Mouse (Mus musculus) MEL (cell line): ENCODE results near the gene Adam10. TPM values are rescaled to one million over a fixed set of nuclear protein-coding genes. Genes with fewer than 3 reads are reported as not detected.

Experiments
- DNase-seq: peaks from one replicate; pipeline ENCODE4 v3.0.0; 2011; ENCODE audit warnings: low read depth, low spot score
- H3K27ac ChIP-seq: 2 replicates; pipeline ENCODE4 v1.5.1; 2012; ENCODE audit warnings: low read depth, mild to moderate bottlenecking, control low read depth, low read length, moderate library complexity; ENCODE audit not compliant: control insufficient read depth
- H3K27me3 ChIP-seq, 2 experiments: fragments of 150-350 bp in 1 of 2; sonication (generic) in 1 of 2; 2 replicates each; pipeline ENCODE4 v1.6.1; 2012; ENCODE audit warnings: low read length in 2 of 2, mild to moderate bottlenecking in 2 of 2, improper control_type of control experiment in 1 of 2, moderate library complexity in 1 of 2; ENCODE audit not compliant: insufficient read depth in 2 of 2, control insufficient read depth in 1 of 2
- H3K36me3 ChIP-seq, 2 experiments: 2 replicates each; pipeline ENCODE4 v1.6.1; 2012 to 2014; ENCODE audit warnings: low read length in 2 of 2, improper control_type of control experiment in 1 of 2, inconsistent platforms in 1 of 2, mild to moderate bottlenecking in 1 of 2; ENCODE audit not compliant: insufficient read depth in 2 of 2, control insufficient read depth in 1 of 2
- H3K4me1 ChIP-seq, 2 experiments: fragments of 150-350 bp in 1 of 2; sonication (generic) in 1 of 2; 2 replicates each; pipeline ENCODE4 v1.6.1; 2012; ENCODE audit warnings: low read length in 2 of 2, improper control_type of control experiment in 1 of 2, mild to moderate bottlenecking in 1 of 2; ENCODE audit not compliant: insufficient read depth in 2 of 2, control insufficient read depth in 1 of 2
- H3K4me3 ChIP-seq, 2 experiments: fragments of 150-350 bp in 1 of 2; sonication (generic) in 1 of 2; 2 replicates each; pipeline ENCODE4 v1.5.1; 2012; ENCODE audit warnings: low read depth in 2 of 2, low read length in 2 of 2, mild to moderate bottlenecking in 2 of 2, moderate library complexity in 2 of 2, control low read depth in 1 of 2, improper control_type of control experiment in 1 of 2; ENCODE audit not compliant: control insufficient read depth in 1 of 2, insufficient read depth in 1 of 2
- H3K79me2 ChIP-seq: 2 replicates; pipeline ENCODE4 v1.6.1; 2012; ENCODE audit warnings: mild to moderate bottlenecking, low read length, moderate library complexity; ENCODE audit not compliant: control insufficient read depth, poor library complexity, insufficient read depth
- H3K9ac ChIP-seq: 2 replicates; pipeline ENCODE4 v1.6.1; 2012; ENCODE audit warnings: low read depth, mild to moderate bottlenecking, control low read depth, low read length, moderate library complexity; ENCODE audit not compliant: control insufficient read depth, poor library complexity, severe bottlenecking
- H3K9me3 ChIP-seq: fragments of 150-350 bp; sonication (generic); replicated peaks from 2 replicates; pipeline ENCODE4 v1.6.1; 2012; ENCODE audit warnings: mild to moderate bottlenecking, low read length, improper control_type of control experiment, moderate library complexity; ENCODE audit not compliant: insufficient read depth
- CHD1 ChIP-seq: IDR thresholded peaks from 2 replicates; pipeline ENCODE4 v1.6.1; 2012; ENCODE audit warnings: low read depth, mild to moderate bottlenecking, inconsistent platforms, low read length, improper control_type of control experiment
- CHD2 ChIP-seq: IDR thresholded peaks from 2 replicates; pipeline ENCODE4 v1.6.1; 2011; ENCODE audit warnings: low read length, improper control_type of control experiment
- EP300 ChIP-seq, 2 experiments: IDR thresholded peaks; 2 replicates each; pipeline ENCODE4 v1.6.1; 2011; ENCODE audit warnings: improper control_type of control experiment in 2 of 2, low read length in 2 of 2, low read depth in 1 of 2, mild to moderate bottlenecking in 1 of 2
- JUND ChIP-seq: IDR thresholded peaks from 2 replicates; pipeline ENCODE4 v1.6.1; 2011; ENCODE audit warnings: low read depth, mild to moderate bottlenecking, improper control_type of control experiment, low read length
- KAT2A ChIP-seq: conservative IDR thresholded peaks from 2 replicates; pipeline ENCODE4 v1.6.1; 2012; ENCODE audit warnings: low read depth, low read length, improper control_type of control experiment, inconsistent platforms
- POLR2AphosphoS2 ChIP-seq: IDR thresholded peaks from 2 replicates; pipeline ENCODE4 v1.6.1; 2011; ENCODE audit warnings: low read length, improper control_type of control experiment
- POLR2AphosphoS5 ChIP-seq: IDR thresholded peaks from 2 replicates; pipeline ENCODE4 v1.6.1; 2012; ENCODE audit warnings: low read depth, borderline replicate concordance, mild to moderate bottlenecking, inconsistent platforms, low read length, moderate library complexity, mixed read lengths
- RCOR1 ChIP-seq: IDR thresholded peaks from 2 replicates; pipeline ENCODE4 v1.6.1; 2012; ENCODE audit warnings: low read depth, mild to moderate bottlenecking, inconsistent platforms, low read length, improper control_type of control experiment
- USF1 ChIP-seq: IDR thresholded peaks from 2 replicates; pipeline ENCODE4 v1.6.1; 2014; ENCODE audit warnings: low read depth, mild to moderate bottlenecking, inconsistent platforms, low read length, improper control_type of control experiment, moderate library complexity
- polyA plus RNA-seq, 2 experiments: library from polyadenylated mRNA; stranded (reverse) in 1 of 2; unstranded in 1 of 2; fragments of >175 nt in 1 of 2; fragments of >200 nt in 1 of 2; gene quantifications; 2 replicates each; pipeline versions ENCODE4 v1.2.1 to v1.2.4; 2012; ENCODE audit warnings: low replicate concordance in 2 of 2, low read depth in 1 of 2; ENCODE audit not compliant: insufficient read length in 2 of 2, insufficient read depth in 1 of 2, missing spikeins in 1 of 2
- total RNA-seq: library from RNA; depleted of rRNA; stranded (reverse); fragments of 300-350 nt; gene quantifications from 2 replicates; pipeline ENCODE4 v1.2.3, GENCODE M21; 2012; rRNA removed

Adam10 gene
- total and polyA plus RNA-seq, 3 experiments: 20.3 to 127 (median 52.0) TPM

DNA sequence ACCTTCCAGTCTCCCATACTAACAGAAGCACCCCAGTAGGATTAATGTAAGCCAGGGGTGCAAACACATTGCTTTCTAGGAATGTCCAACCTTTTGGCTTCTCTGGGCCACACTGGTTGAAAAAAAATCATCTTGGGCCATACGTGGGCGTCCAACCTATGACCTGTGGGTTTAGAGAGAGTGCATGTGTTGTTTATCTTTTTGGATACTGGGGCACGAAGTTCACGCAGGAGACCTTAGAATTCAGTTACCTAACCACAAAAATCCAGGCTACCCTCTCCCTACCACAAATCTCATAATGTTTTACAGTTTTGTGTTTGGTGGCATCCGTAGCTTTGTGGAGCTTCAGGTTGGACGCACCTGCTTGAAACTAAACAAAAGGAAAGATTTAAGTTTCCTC lies 149.1 kb downstream of the Adam10 start:
- H3K36me3 ChIP-seq: peaks cover 0 to under 1% of the 10 kb centered on the region in 2 experiments; a peak in 1 of 4 replicates
- no peak overlapping the region for H3K4me3 ChIP-seq
- no peaks in the 10 kb centered on the region for H3K79me2 ChIP-seq
- DNase-seq: no peak
- H3K4me1 ChIP-seq: peaks cover 0 to 6% of the 10 kb centered on the region in 2 experiments; a peak in 3 of 4 replicates
- TF ChIP-seq CHD2 (no peak), POLR2AphosphoS2 (no peak), RCOR1 (no peak), KAT2A (no peak), JUND (no peak), CHD1 (no peak), EP300 (IDR thresholded peaks at IDR 0.05; ENCODE audit: low read depth in 1 of 2, low read length in 2 of 2) (no peak), POLR2AphosphoS5 (no peak), USF1 (no peak)
- H3K27ac ChIP-seq: no peak overlapping the region
- no peaks in the 10 kb centered on the region for H3K27me3 ChIP-seq
- H3K9ac ChIP-seq: no peak overlapping the region
- H3K9me3 ChIP-seq: no peaks in the 10 kb centered on the region

Other genes starting within 250 kb of the Adam10 start
- 25.2 and 25.4 TPM in 2 replicates for gene Rnf111, start 175.3 kb upstream of the Adam10 start, total RNA-seq
- 10 to 100 TPM; 46.0 to 88.2 TPM for gene Rnf111, start 175.3 kb upstream of the Adam10 start, polyA plus RNA-seq
- 44.0 and 54.6 TPM in 2 replicates for gene Sltm, start 136.2 kb upstream of the Adam10 start, total RNA-seq
- 10 to 100 TPM; 62.3 to 70.0 TPM for gene Sltm, start 136.2 kb upstream of the Adam10 start, polyA plus RNA-seq
- 1.3 and 2.0 TPM in 2 replicates for gene Gm10642, start 22.7 kb upstream of the Adam10 start, total RNA-seq
- 1 to 10 TPM in 1 of 2 experiments, not detected in 1; 1.3 TPM for gene Gm10642, start 22.7 kb upstream of the Adam10 start, polyA plus RNA-seq
- gene Mindy2, start 21.8 kb upstream of the Adam10 start, total RNA-seq: 6.3 and 7.8 TPM in 2 replicates
- gene Mindy2, start 21.8 kb upstream of the Adam10 start, polyA plus RNA-seq: 1 to 10 TPM in 1 of 2 experiments, not detected in 1; 6.8 TPM